Mouse (Mus musculus) large intestine, adult 2 months (tissue): Measurements from ENCODE around the gene Oxsr1. TPM values are rescaled to one million over a fixed set of nuclear protein-coding genes. Genes with fewer than 3 reads are reported as not detected.
A peak's percentile ranks its signal among the peaks of the same experiment; 100 is the strongest.

Experiments used
- DNase-seq: peaks from one replicate; pipeline ENCODE4 v3.0.0-alpha.2; 2012; ENCODE audit warnings: low read depth, low spot score
- WGBS: fragments of 180-500 bp; shearing (Covaris S2); methylation state at CpG from one replicate; pipeline ENCODE4 v1.1.7; 2018; 5-methylcytosine and 5-hydroxymethylcytosine counted together
- polyA plus RNA-seq: library from polyadenylated mRNA; depleted of rRNA; stranded (reverse); fragments of >200 nt; gene quantifications from 2 replicates; pipeline ENCODE4 v1.2.3, GENCODE M21; 2012

The Oxsr1 gene
- polyA plus RNA-seq, 1 experiment: 14.2 TPM

DNA sequence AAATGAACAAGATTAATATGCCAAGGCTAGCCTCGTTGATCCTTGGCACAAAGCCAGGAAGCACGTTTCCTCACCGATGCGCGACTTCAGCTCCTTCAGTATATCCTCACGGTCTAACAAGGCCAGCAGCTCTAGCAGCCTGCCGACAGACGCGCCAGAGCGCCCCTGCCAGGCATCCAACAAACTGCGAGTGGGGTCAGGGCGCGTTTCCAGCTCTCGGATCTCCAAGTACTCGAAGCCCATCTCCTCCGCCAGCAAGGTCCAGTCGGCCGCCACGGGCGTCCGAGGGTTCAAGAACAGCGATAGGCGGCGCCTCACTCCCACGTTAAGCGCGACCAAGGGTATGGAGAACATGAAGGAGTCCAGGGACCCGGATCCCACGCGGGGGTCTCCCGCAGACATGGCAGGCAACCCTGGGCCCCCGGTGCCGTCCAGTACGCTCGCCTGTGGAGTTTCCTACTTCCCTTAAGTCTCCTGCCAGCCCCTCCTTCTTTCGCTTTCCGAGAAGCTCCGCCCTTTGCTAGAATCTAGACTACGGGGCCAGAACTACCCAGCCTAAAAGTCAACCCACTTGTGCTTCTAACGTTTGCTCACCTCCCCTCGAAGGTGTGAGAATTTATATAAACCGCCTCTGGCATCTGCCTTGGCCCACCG is 17.5 kb upstream of the Oxsr1 start, which contains the start of gene Acaa1a:
TSS of gene Acaa1a (plus strand) at position 119 of the 654 bp plus-strand sequence.
- DNase-seq: no peak
- under 1% methylated on average over 43 of the region's 43 CpGs for WGBS

DNA sequence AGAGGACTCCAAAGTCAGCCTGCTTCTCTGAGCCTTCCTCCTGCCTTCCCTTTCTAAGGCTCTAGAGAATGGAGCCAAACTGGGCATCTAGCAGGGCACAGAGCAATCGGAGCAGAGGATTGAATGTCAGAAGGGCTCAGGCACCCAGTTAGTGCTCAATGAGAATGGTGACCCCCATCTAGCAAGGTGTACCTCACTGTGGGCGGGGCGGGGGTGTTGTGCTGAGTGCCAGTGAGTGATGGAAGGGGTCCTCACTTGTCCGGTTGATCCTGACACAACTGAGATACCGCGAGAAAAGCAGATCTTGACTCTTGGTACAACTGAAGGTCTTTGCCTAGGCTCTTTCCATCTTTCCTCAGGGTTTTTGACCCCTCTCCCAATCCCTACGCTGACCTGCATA is 16.9 kb upstream of the Oxsr1 start:
- no peak for DNase-seq
- WGBS: 26% methylated on average over 7 of the region's 7 CpGs

DNA sequence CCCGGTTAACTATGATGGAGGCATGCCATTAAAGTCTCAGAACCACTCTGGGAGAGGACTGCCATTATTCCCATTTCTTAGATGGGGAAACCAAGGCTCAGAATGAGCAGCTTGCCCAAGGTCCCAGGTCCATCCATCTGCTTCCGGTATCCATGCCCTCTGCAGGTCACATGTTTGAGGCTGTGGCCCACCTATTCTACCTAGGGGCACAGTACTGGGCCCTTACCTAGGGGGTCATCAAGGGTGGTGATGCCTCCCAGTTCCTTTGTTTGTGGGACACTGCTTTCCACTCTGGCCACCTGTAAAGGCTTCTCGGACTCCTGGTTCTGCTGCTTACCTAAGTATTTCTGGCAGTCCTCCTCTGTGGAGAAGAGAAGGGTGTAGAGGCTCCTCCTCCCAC is 16.1 kb upstream of the Oxsr1 start:
- DNase-seq: no peak
- WGBS: 95% methylated on average over 3 of the region's 3 CpGs

DNA sequence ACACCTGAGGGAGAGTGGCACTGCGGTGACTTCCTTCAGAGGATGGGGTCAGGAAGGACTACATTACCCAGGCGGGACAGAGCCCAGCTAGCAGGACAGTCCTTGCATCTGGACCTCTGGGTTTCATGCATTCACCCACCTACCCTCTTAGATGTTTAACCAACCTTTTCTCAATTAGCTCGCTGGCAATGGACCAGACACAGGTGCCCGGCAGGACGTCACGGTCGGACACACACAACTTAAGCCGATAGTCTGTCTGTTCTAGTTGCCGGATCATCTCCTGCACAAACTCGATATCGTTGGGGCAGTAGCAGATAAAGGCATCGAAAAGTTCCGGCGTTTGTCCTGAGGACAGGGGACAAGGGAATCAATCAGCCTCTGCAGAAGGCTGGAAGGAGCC is 15.6 kb upstream of the Oxsr1 start:
- WGBS: 94% methylated on average over 14 of the region's 14 CpGs
- DNase-seq: no peak

DNA sequence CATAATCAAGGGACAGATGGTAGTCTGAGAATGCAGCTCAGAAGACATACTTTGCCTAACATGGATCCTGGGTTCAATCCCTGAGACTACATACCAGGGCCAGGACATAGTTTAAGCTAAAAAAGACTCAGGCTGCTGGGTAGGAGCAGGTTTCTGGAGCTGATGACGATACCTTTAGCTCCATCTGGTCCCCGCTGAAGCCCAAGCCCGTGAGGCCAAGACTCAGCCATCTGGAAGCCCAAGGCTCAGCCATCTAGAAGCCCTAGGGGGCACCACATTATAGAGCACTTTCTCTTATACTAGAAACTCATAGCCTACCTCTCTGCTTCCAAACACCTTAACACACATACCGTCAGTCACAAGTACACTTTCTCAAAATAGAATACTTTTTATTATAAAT is 13.3 kb upstream of the Oxsr1 start:
- no peak for DNase-seq
- WGBS: 76% methylated on average over 4 of the region's 4 CpGs

DNA sequence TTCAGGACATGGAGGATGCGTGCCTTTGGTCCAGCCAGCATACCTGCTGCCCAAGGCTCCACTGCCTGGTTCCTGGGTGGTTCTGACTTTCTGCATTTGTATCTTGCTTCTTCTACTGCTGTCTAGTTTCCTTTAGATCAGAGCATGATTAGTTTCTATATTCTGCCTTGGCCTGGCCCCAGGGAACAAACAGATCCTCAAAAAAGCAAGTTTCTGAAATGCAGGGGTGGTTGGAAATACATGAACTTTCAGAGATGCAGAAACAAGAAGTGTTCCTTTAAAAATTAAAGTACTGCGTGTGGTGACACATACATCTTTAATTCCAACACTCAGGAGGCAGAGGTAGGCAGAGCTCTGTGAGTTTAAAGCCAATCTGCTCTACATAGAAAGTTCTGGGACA is 12.6 kb upstream of the Oxsr1 start:
- 84% methylated on average over 2 of the region's 2 CpGs for WGBS
- DNase-seq: no peak

DNA sequence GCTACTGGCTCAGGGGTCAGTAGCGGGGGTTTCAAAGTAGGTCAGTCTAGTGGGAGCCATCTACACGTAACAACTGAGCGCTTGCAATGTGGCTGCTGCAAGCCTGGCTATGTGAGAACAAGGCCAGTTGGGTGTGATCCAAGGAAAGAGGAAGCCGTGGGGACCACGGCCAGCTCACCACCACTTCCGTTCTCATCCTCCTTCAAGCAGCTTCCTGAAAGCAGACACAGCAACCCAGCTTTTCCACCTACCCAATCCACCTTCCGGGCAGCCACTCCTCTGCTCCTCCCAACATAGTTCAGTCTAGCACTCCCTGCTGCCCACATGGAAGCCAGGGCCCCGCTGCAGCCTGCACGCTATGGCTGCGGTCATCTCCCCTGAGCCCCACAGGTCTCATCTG is 12.1 kb upstream of the Oxsr1 start:
- no peak for DNase-seq
- 54% methylated on average over 10 of the region's 10 CpGs for WGBS

DNA sequence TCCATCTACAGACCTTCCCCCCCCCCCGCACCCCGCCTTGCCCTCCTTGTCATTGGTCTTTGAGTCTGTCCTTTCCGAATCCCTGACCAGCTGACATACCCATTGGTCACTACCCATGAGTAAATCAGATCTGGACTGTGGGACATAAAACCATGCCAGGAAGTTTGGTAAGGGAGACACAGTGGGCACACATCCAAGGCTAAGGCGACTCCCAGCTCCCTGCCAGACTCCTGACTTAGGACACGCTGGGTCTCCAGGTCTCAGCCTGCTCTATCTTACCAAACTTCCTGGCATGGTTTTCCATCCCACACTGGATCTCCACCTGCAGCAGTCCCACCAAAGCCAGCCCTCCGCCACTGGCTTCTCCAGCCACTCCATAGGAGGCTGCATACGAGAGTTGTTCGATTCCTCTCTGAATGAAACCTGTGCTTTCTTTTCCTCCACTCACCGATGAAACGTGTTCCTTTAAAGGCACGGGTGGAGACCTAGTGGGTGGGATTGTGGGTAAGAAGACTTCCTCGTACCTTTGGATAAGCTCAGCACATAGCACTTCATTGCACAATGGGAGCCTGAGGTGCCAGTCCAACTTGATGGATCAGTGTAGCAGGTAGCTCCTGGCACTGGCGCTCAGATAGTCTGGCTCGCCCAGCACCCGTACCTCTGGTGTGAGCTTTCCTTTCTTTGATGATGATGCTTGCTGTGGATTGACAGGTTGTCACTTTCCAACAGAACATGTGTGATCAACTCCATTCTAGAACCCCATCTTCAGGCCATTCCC is 8.1 kb upstream of the Oxsr1 start:
- 64% methylated on average over 15 of the region's 15 CpGs for WGBS

DNA sequence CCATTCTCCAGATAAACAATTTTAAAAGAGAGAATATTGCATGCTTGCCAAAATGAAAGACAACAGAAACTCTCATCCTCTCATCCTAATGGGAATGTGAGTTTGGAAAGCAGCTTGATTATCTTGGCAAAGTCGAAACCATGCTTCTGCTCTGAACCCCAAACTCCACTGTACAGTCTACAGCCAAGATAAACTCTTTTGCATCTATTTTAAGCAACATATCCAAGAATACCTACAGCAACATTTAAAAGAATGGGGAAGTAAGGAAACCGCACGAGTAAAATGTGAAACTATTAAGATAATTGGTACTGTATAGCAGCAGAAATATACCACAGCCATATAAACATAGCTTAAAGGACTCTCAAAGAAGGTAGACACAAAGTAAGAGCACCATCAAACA is 6.3 kb upstream of the Oxsr1 start:
- DNase-seq: no peak
- 66% methylated on average over 3 of the region's 3 CpGs for WGBS

More for the DNA sequence above, 8.1 kb upstream of the Oxsr1 start:
- no peak for DNase-seq

DNA sequence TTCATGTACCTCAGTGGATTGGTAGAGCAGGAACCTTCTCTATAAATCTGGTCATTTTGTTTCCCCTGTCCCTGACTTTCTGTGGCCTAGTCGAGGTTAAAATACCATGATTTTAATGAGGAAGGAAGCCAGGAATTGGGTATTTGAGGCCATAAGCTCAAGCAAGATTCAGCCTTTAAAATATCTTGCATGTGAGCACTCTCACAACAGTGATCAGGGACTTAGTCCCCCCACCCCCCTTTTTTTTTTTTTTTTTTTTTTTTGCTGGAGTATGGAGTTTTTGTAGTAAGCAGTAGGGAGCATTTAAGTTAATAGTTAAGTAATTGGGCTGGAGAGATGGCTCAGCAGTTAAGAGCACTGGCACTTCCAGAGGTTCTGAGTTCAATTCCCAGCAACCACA is 1.9 kb upstream of the Oxsr1 start:
- no peak for DNase-seq
- 75% methylated on average over 1 of the region's 1 CpGs for WGBS

DNA sequence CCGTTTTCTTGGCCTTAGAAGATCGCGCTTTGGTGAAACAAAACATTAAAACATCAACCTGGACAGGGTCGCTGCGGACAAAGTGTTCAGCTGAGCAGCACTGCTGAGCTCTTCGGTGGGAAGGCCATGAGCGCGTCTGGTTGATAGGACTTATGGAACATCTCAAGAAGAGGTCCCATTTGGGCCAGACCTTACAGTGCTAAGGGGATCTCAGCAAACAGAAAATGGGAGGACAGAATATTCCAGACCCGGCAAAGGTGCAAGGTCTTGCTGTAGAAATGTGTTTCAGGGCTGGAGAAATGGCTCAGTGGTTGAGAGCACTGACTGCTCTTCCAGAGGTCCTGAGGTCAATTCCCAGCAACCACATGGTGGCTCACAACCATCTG is 1.0 kb upstream of the Oxsr1 start:
- 2% methylated on average over 9 of the region's 9 CpGs for WGBS
- no peak for DNase-seq

DNA sequence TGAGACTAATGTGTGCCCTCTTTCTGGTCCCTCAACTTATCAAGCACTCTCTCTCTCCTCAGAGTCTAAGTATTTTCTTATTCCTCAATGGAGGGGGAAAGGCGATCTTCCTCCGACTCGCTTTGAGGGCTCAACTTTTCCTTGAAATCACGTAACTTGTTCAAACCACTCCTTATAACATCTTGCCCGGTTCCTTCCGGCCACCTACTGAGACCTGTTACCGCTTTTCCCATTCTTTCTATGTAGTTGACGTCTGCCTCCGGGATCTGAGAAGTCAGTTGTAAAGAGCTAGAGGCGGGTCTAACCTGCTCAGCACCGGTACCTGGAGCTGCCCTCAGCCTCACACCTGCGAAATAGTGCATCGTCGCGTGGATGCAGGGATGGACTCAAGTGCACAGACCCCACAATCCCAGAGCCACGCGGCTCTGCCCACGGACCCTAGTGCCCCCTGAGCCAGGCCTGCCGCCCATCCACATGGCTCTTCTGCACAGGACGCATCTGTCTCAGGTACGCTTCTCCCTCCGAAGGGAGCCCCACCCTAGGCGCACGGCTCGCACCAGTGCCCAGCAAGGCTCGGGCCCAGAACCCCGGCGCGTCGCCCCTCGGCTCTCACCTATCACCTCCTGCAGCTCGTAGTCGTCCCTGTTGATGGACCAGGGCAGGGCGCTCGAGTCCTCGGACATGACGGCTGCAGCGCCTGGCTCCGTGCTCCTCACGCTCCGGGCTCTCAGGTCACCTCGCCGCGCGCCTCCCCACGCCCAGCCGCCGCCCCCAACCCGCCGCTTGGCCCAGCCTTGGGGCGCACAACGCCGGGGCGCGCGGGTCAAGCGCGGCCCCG is 616 bp downstream of the Oxsr1 start:
- no peak for DNase-seq
- WGBS: under 1% methylated on average over 58 of the region's 59 CpGs

DNA sequence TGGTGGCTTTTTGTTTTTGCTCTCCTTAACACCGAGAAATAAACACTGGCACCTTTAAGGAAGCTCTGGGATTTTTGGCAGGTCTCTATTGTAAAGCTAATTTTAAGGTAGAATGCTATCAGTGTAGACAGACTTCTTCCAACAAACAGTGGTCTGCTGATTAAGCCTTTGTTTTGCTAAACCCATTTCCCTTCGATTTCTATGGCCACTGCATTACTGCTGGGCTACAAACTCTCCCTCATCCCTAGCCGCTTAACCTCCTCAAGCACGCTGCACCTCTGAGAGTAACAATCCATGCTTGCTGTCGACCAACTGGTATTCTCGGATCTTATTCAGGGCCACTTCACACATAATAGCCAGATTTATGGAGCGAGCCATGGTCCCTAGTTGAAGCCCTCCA is 1.3 kb downstream of the Oxsr1 start:
- DNase-seq: no peak
- 17% methylated on average over 7 of the region's 7 CpGs for WGBS

DNA sequence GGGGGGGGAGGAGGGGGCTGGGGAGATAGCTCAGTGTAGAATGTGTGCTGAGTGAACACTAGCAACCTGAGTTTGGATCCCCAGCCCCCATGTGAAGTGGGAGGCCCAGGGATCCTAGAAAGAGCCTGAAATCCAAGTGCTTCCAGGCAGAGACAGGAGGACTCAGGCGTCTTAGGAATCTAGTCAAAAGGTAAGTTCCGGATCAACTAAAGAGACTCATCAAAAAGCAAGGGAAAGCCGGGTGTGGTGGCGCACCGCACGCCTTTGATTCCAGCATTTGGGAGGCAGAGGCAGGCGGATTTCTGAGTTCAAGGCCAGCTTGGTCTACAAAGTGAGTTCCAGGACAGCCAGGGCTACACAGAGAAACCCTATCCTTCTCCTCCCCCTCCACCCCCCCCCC is 1.8 kb downstream of the Oxsr1 start:
- 70% methylated on average over 7 of the region's 7 CpGs for WGBS

DNA sequence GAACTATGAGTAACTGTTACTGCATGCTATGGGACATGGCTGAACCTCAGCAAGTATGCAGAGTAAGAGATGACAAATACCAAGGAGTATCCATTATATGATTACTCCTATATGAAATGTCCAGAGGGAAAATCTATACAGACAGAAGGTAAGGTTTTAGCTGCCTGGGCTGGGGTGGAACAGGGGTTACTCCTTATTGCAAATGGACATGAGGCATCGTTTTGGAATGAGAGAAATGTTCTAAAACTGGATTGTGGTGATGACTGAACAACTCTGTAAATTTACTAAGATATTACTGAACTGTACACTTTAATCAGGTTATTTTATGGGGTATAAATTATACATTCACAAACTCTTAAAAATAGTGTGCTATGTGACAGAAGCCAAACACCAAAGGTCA is 3.3 kb downstream of the Oxsr1 start:
- WGBS: 79% methylated on average over 1 of the region's 1 CpGs
- no peak for DNase-seq

More for the DNA sequence above, 1.8 kb downstream of the Oxsr1 start:
- no peak for DNase-seq

DNA sequence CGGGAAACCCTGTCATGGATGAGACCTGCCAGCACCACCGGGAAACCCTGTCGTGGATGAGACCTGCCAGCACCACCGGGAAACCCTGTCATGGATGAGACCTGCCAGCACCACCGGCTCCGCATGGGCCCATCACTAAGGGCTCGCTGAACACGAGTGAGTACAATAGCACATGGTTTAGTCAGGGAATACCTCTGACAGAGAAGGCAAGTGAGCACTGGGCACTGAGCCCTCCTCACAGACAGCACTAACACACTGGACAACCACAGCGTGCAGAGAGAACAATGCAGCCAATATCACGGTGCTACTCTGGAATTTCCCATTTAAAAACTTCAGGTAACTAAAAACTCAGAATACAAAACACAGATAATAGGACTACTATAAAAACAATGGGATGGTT is 9.1 kb downstream of the Oxsr1 start:
- no peak for DNase-seq
- 89% methylated on average over 10 of the region's 10 CpGs for WGBS

DNA sequence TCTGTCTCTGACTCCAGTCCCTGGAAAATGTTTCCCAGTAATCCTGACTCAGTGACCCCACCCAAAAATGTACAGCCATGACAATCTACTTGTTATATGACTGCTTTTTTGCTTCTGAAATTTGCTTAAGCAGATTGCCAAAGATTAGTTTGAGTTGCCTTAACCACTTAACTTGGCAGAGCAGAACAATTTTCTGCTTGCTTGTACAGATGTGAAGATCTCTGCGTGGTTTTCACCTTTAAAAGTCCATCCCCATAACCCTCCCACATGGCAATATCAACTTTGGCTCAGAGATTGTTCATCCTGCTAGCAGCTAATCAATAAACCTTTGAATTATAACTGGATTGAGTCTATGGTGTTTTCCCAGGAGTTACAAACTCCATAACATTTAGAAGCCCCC is 13.2 kb downstream of the Oxsr1 start:
- DNase-seq: no peak
- WGBS: 61% methylated on average over 1 of the region's 1 CpGs

DNA sequence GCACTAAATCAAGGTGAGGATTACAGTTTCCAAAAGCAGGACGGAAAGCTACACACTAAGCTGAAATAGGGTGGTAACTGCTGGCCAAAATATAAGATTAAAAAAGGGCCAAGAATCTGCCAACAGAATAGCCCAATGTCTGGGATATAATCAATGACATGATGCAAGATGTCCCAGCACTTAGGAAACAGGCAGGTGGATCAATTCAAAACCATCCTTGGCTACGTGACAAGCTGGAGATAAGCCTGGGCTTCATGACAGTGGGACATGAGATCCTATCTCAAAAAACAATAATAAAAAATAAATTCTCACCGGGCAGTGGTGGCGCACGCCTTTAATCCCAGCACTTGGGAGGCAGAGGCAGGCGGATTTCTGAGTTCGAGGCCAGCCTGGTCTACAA is 16.4 kb downstream of the Oxsr1 start:
- 88% methylated on average over 7 of the region's 7 CpGs for WGBS
- no peak for DNase-seq

DNA sequence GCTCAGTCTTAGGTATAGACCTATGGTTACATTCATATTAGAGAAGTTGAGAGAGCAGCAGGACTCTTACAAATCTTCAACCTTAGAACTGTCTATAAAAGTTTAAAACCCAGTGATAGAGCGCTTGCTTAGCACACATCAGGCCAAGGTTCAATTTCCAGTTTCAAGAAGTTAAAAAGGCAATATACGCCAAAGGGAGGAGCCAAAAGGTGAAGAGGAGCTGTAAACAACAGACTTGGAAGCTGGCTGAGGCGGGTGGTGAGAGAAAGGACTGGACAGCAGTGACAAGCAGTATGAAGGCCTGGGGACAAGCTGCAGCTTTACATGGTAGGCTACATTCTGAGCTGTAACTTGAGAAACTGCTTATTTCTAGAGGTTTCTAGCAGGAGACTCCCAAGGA is 23.7 kb downstream of the Oxsr1 start:
- DNase-seq: peak; percentile 72
- WGBS: 29% methylated on average over 3 of the region's 3 CpGs

DNA sequence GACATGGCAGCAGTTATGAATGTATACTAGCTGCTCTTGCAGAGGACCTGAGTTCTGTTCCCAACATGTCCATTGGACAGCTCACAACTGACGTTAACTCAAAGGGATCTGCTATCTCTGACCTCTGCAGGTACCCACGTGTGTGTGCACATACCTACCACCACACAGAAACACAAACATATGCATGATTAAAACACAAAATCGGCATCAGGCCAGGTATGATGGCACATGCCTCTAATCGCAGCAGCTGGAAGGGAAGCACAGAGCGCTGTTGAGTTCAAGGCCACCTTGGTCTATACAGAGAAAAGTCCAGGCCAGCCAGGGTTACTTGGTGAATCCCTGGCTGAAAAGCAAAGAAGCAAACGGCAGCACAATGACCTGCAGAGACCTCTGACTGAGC is 24.5 kb downstream of the Oxsr1 start:
- no peak for DNase-seq
- 74% methylated on average over 6 of the region's 6 CpGs for WGBS

DNA sequence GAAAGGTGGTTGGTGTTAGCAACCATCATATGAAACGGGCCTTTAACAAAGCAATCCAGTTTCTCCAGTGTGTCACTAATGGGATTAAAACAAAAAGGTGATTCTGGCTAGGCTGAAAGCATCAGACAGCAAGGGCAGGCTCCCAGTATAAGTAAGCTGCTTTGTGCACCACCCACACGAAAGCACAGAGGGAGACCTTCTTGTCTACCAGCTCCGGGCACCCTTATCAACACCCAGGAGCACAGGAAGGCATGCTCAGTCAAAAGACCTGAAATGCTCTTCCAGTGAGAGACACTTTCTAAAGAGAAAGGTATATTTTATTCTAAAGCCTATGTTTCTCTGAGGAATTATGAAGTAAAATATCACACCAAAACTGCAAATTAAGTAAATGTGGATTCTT is 31.4 kb downstream of the Oxsr1 start:
- 93% methylated on average over 3 of the region's 3 CpGs for WGBS
- no peak for DNase-seq
